Mouse (Mus musculus) left cerebral cortex, adult 8-10 months (tissue): ENCODE measurements around the gene Tmem82. TPM values are rescaled to one million over a fixed set of nuclear protein-coding genes. Genes with fewer than 3 reads are reported as not detected.

ENCODE experiments used
- DNase-seq, 2 experiments: peaks; one replicate each; pipeline ENCODE4 v3.0.0; 2022; ENCODE audit warnings: low spot score in 2 of 2
- total RNA-seq, 4 experiments: library from RNA; stranded (reverse); gene quantifications; 2 replicates each; pipeline ENCODE4 v1.2.4; 2022

Gene Tmem82
- total RNA-seq, 4 experiments from 2014 or later = 0.43 to 1.1 (median 0.51) TPM

DNA sequence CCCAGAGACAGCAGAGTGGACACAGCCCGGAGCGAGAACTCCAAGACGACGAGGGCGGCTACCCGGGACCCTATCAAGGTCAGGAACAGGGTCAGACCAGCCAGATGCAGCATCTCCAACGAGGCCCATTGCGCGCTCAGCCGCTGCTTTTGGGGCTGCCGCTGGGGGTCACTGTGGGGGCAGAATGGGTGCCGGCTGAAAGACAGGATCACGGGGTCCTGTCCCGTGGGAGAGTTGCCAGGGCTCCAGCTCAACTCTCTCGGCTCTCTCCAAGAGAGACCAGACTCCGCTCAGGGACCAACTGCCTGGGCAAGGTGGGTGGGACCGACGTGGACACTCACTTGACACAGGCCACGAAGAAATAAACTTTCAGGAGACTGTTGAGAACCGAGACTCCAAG is 1.1 kb downstream of the Tmem82 start:
- DNase-seq = peak in 1 of 2 experiments; percentile 34

DNA sequence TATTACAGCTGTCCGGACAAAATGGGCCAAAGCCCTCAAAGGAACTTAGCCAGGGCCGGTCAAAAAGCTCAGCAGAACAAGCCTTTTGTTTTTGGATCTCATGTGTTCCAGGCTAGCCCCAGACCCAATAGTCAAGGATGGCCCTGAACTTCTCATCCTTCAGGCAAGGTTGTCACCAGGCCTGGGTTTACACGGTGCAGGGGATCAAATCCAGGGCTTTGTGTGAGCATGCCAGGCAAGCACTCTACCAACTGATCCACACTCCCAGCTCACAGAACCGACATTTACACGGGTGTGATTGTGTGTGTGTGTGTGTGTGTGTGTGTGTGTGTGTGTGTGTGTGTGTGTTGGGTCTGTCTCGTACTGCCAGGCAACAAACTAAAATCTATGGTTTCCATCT is 1.6 kb downstream of the Tmem82 start:
- no peak for DNase-seq

- DNase-seq = no peak
Observed at GRCm38 (mm10) chr4:141614946-141615345, 3.5 kb downstream of the Tmem82 start.

- DNase-seq = no peak
Observed at GRCm38 (mm10) chr4:141609538-141609937, 8.9 kb downstream of the Tmem82 start.

- DNase-seq = no peak
Observed at GRCm38 (mm10) chr4:141605861-141606260, 12.6 kb downstream of the Tmem82 start, which contains the start of gene Fblim1. Gene Fblim1 (minus strand): TSS chr4:141606096.

- DNase-seq = no peak
Observed at GRCm38 (mm10) chr4:141605421-141605820, 13.0 kb downstream of the Tmem82 start.

DNA sequence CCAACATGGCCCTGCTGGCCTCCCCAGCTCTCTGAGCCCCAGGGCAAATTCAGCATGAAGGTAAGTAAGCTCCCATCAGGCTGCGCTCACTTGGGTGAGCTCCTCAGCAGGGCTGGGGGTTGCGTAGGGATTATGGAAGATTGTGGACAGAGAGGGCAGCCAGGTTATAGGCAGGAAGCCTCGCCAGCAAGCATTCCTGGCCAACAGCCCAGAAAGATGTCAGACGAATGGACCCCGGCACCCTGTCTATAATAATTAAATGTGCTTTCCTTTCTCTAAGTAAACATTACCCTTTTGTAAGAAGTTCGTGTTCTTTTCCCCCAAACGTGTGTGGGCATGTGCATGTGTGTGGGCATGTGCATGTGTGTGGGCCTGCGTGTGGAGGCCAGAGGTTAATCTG is 13.9 kb downstream of the Tmem82 start:
- DNase-seq = no peak

DNA sequence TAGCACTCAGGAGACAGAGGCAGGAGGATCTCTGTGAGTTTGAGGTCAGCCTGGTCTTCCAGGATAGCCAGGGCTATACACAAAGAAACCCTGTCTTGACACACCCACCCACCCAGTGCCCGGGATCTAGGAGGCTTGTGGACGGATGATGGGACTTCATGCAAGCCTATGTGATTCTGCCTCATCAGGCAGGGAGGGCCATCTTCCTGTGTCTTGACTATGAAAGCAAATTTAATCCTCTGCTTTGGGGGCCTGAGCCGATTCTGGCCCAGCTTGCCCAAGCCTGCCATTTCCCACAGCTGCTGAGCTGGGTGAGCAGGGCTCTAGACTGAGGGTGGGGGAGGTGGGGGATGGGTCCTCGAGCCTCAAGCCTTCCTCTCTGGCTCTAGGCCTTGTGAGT is 14.5 kb downstream of the Tmem82 start:
- no peak for DNase-seq

- DNase-seq = no peak
Observed at GRCm38 (mm10) chr4:141602523-141603223, 15.8 kb downstream of the Tmem82 start.

GRCm38 (mm10) chr4:141601148-141601862 is 17.1 kb downstream of the Tmem82 start:
- DNase-seq = no peak

DNA sequence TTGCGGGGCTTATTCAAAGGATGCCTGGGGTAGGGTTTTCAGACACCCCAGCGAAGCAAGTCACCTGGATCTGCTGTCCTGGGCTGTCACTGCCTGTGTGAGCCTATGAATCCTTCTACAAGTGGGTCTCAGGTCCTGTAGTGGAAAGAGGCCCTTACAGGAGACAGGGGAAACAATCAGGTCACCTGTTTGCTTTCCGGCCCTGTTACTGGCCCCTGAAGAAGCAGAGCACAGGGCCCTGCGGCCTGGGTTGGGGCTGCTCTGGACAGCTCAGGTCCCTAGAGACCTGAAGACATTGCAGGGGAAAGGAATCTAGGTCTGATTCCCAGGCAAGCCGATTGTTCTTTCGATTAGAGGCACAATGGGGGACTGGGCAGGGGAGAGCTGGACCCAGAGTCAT is 18.1 kb downstream of the Tmem82 start:
- DNase-seq = no peak

DNA sequence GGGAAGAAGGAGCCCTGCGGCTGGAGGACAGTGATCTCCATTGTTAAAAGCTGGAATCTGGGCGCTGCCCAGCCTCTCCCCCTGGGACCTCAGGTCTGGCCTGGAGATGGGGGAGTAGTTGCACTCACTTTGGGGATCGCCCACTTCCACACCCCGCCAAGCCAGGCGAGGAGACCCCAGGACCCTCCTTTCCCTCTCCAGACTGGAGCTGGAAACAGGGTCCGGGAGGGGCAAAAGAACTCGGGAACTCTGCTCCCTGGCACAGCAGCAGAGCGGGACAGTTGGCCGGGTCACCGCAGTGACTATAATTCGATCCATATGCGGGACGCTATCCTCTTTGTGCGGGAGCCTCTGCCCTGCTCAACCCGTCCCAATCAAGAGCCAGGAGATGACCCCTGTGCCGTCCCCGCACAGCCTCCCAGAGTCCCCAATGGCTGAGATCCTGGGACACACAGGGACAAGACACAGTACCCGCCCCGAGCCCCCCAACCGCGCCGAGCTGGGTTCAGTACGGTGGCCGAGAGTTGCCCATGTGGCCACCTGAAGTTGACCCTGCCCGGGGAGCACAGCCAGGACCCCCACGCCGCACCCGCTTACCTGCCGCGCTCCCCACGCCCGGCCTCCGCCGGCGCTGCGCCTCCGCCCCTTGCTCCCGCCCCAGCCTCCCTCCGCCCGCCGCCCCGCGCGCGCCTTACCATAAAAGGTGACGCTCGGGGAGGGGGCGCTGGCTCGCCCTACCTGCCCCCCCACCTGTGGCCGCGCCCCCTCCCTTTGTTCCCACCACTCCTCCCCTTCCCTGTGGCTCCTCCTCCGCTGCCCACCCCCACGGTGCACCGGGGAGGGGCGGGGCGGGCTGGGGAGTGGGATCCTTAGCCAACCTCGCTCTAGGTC is 18.9 kb downstream of the Tmem82 start:
- DNase-seq = no peak

- DNase-seq = no peak
Observed at GRCm38 (mm10) chr4:141598894-141599250, 19.6 kb downstream of the Tmem82 start.

DNA sequence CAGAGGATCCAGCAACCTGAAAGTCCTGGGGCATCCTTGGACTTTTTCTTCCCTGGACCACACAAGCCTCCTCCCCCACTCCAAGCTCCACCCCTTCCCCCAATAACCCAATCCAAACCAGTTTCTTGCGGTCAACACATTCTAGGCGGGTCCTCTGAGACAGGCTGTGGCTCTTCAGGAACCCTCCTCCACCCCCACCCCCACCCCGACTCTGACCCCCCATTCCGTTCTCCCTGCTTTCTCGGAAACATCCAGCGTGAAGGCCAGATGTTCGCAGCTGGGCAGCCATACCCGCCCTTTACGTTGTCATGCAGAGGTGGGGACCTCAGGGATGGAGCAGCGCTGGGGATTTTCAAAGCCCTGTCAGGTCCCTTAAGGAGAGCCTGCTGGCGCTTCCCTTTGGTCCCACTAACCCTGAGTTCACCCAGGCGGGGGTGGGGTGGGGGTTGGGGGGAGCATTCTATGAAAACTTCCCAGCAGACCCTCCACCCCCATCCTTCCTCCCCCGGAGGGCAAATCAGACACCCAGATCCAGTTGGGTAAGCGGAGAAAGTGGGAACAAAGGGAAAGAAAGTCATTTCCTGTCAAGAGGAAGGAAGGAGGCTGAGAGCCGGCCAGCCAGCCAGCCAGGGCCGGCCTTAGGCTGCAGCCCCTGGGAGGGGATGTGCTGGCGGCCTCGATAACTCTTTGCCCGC is 20.1 kb downstream of the Tmem82 start:
- no peak for DNase-seq

- DNase-seq = no peak
Observed at GRCm38 (mm10) chr4:141596700-141597328, 21.6 kb downstream of the Tmem82 start.

DNA sequence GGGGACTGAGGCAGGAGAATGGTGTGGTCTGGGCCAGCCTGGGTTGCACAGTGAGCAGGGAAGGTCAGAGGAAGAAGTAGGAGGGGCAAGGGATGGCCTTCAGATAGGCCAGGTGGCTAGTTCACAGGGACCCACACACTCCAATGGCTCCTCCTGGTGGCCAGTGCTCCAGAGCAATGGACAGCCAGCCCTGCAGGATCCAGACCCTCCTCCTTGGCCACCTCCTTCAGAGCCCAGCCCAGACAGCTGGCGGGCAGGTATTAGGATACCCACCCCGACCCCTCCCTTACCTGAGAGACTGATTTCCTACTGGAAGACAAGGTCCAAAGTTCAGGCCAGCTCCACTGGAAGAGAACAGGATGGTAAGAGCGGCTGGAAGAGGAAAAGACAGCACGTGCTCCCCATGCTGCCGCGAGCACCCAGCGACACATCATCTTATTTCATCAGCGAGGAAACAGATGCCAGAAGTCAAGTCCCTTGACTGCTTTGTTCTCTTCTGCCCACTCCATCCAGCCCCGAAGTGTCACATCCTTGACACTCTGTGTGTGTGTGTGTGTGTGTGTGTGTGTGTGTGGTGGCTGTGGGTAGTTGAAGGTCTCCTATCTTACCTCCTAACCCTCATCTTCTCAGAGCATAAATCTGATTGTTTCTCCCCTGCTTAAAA is 22.7 kb downstream of the Tmem82 start:
- no peak for DNase-seq

- no peak for DNase-seq
Observed at GRCm38 (mm10) chr4:141595138-141595537, 23.3 kb downstream of the Tmem82 start.

DNA sequence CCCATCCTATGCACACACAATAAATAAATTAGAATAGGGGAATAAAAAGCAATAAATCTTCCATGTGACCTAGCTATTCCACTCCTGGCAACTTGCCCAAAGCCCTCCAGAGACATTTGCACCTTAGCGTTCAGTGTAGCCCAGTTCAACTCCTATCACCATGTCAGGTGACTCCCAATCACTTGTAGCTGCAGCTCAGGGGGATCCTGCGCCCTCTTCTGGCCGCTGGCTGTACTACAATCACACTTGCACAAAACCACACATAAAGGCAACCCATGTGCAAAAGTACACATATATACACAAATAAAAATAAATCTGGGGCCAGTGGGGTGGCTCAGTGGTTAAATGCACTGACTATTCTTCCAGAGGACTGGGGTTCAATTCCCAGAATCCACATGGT is 26.9 kb downstream of the Tmem82 start:
- DNase-seq = no peak

GRCm38 (mm10) chr4:141583919-141584318 is 34.5 kb downstream of the Tmem82 start:
- DNase-seq = no peak

DNA sequence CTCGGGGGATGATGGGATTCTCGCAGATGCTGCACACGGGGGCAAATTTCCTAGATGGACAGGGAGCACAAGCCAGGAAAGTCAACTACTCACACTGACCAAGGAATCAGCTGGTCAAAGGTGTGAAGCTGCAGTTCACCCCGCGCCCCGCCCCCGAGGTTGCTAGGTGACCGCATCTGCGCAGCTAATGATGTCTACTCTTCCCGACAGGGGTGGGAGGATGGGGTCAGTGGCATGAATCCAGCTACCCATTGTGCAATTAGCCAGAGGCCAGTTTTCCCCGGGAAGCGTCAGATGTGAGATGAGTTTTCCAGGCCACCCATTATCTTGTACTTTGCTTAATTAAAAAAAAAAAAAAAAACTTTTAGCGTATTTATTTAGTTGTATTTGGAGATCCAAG is 37.4 kb downstream of the Tmem82 start:
- DNase-seq = no peak
